Mouse (Mus musculus) T-helper 1 cell (primary cell): ENCODE results near the gene Dmgdh.

ENCODE experiments used
- in situ Hi-C: fragments of 300-600 bp; cut with MboI, MseI; formaldehyde crosslinking; loops from one replicate; pipeline ENCODE4 v1.15.1; 2025; ENCODE audit warnings: high pct_unique_total_duplicates

The Dmgdh gene

GRCm38 (mm10) chr13:93771588-93772278 is 97.5 kb downstream of the Dmgdh start, which contains the start of gene Arsb:
Gene Arsb, plus strand, starts transcription at chr13:93771630.
- in situ Hi-C loops: no loop called here

- in situ Hi-C loops: no loop called here
Observed at GRCm38 (mm10) chr13:93772279-93772636, 98.0 kb downstream of the Dmgdh start.

- in situ Hi-C loops: no loop called here
Observed at GRCm38 (mm10) chr13:93772861-93773260, 98.6 kb downstream of the Dmgdh start.

- in situ Hi-C loops: no loop called here
Observed at GRCm38 (mm10) chr13:93773704-93774315, 99.6 kb downstream of the Dmgdh start.

GRCm38 (mm10) chr13:93782823-93783222 is 108.6 kb downstream of the Dmgdh start:
- in situ Hi-C loops: no loop called here

- in situ Hi-C loops: loop anchor here (5.0 kb wide), 2 partner anchors 277 to 562 kb away; no protein-coding TSS in a partner anchor
Observed at GRCm38 (mm10) chr13:93785329-93785728, 111.1 kb downstream of the Dmgdh start.

- in situ Hi-C loops: loop anchor here (5.0 kb wide), 2 partner anchors 276 to 561 kb away; no protein-coding TSS in a partner anchor
Observed at GRCm38 (mm10) chr13:93786051-93786450, 111.8 kb downstream of the Dmgdh start.

- in situ Hi-C loops: loop anchor here (5.0 kb wide), 2 partner anchors 275 to 560 kb away; no protein-coding TSS in a partner anchor
Observed at GRCm38 (mm10) chr13:93787647-93788046, 113.4 kb downstream of the Dmgdh start.

GRCm38 (mm10) chr13:93792945-93793642 is 118.9 kb downstream of the Dmgdh start:
- in situ Hi-C loops: no loop called here

- in situ Hi-C loops: no loop called here
Observed at GRCm38 (mm10) chr13:93793643-93794182, 119.5 kb downstream of the Dmgdh start.

GRCm38 (mm10) chr13:93797011-93797600 is 122.9 kb downstream of the Dmgdh start:
- in situ Hi-C loops: no loop called here
